Mouse (Mus musculus): ENCODE measurements around the gene Arhgap9. TPM values are rescaled to one million over a fixed set of nuclear protein-coding genes. Genes with fewer than 3 reads are reported as not detected.
A peak's percentile ranks its signal among the peaks of the same experiment; 100 is the strongest.

The Arhgap9 gene
- polyA plus RNA-seq, 1 experiment from 2014 or later, result 5.1 TPM

- peak overlapping the region; percentile 73 for H3K9ac ChIP-seq
- peaks cover 58% of the 10 kb centered on the region for H3K4me1 ChIP-seq
- WGBS, result 68% methylated on average over 15 of the region's 15 CpGs
- peak overlapping the region; percentile 70 for H3K4me3 ChIP-seq
- H3K36me3 ChIP-seq, result peaks cover 52% of the 10 kb centered on the region
- no peaks in the 10 kb centered on the region for H3K9me3 ChIP-seq
- no peak for ATAC-seq (ENCODE audit: insufficient number of reproducible peaks, low FRiP score, low TSS enrichment, low read depth)
- peak overlapping the region; percentile 100 for H3K27ac ChIP-seq
- no peaks in the 10 kb centered on the region for H3K27me3 ChIP-seq
- peak overlapping the region; percentile 58 for H3K4me2 ChIP-seq
These were observed 34.4 kb upstream of the Arhgap9 start for GRCm38 (mm10) chr10:127287271-127287935.

GRCm38 (mm10) chr10:127287936-127288293 lies 33.8 kb upstream of the Arhgap9 start:
- Histone ChIP-seq H3K27me3 (no peaks in the 10 kb centered on the region), H3K36me3 (peaks cover 52% of the 10 kb centered on the region), H3K9ac (peak overlapping the region; percentile 73), H3K4me1 (peaks cover 63% of the 10 kb centered on the region), H3K4me3 (peak overlapping the region; percentile 70), H3K4me2 (peak overlapping the region; percentile 58), H3K9me3 (no peaks in the 10 kb centered on the region), H3K27ac (peak overlapping the region; percentile 100)
- WGBS, result 0% methylated on average over 3 of the region's 3 CpGs
- no peak for ATAC-seq (ENCODE audit: insufficient number of reproducible peaks, low FRiP score, low TSS enrichment, low read depth)

DNA sequence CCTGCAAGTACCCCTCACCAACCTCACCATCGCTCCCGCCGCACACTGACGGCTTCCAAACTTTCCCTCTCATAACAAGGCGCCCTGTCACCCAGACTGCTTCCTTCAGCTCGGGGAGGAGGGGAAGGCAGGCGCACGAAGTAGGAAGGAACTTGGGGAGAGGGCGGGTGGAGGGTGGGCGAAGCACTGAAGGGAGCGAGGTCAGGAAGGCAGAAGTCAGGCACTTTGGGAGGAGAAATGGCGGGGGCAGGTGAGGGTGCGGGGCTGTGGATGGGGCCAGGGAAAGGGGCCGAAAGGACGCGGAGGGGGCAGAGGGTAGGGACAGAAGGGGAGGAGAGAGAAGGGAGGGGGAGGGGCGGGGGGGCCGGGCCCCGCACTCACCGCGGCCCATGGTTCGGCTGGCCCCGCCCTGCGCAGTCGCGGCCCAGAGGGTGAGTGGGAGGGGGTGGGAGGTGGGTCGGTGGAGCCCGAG lies 33.4 kb upstream of the Arhgap9 start:
- Histone ChIP-seq H3K9ac (peak overlapping the region; percentile 73), H3K4me2 (peak overlapping the region; percentile 58), H3K9me3 (no peaks in the 10 kb centered on the region), H3K4me1 (peaks cover 67% of the 10 kb centered on the region), H3K36me3 (peaks cover 52% of the 10 kb centered on the region), H3K27me3 (no peaks in the 10 kb centered on the region), H3K4me3 (peak overlapping the region; percentile 70), H3K27ac (peak overlapping the region; percentile 100)
- WGBS, result under 1% methylated on average over 15 of the region's 28 CpGs
- peak; percentile 12 for ATAC-seq (ENCODE audit: insufficient number of reproducible peaks, low FRiP score, low TSS enrichment, low read depth)

DNA sequence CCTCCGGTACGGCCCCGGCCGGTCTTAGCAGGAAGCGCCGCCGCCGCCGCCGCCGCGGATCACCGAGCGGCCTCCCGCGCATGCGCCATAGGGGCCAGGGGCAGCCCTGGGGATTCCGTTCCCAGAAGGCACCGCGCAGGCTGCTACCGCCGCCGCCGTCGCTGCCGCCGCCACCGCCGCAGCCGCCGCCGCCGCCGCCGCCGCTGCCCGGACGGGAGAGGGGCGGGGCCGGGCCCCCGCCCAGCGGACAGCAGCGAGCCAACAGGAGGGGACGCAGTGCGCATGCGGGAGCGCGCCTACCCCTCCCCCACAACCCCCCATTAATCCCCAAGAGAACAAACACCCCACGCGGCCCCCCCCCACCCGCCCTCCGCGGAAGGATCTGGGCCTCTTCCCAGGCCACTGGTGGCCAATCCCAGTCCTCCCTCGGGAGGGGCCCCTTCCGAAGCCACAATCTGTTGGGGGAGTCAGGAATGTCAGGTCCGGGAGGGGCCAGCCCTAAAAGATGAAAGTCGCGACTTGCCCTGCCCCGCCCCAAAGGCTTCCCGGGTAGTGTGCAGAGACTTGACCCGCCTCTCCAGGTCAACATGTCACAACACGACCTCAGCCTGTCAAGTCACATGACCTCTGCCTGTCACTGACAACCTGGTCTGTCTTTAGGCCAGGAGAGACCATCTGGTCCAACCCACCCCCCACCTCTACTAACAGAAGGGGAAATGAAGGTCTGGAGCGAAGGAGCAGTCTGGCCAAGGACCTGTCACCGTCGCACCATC lies 32.8 kb upstream of the Arhgap9 start, which contains the start of gene Mbd6:
TSS of gene Mbd6 (minus strand) at position 219 of the 773 bp plus-strand sequence.
- Histone ChIP-seq H3K4me3 (peak within 1 kb of the TSS; percentile 70), H3K4me1 (peaks cover 63% of the 10 kb centered on the region), H3K27ac (peak within 1 kb of the TSS; percentile 100), H3K36me3 (peaks cover 52% of the 10 kb centered on the region), H3K27me3 (no peaks in the 10 kb centered on the region), H3K9ac (peak within 1 kb of the TSS; percentile 73), H3K9me3 (no peaks in the 10 kb centered on the region), H3K4me2 (peak within 1 kb of the TSS; percentile 58)
- WGBS, result under 1% methylated on average over 62 of the region's 65 CpGs
- ATAC-seq (ENCODE audit: insufficient number of reproducible peaks, low FRiP score, low TSS enrichment, low read depth), result peak; percentile 16

DNA sequence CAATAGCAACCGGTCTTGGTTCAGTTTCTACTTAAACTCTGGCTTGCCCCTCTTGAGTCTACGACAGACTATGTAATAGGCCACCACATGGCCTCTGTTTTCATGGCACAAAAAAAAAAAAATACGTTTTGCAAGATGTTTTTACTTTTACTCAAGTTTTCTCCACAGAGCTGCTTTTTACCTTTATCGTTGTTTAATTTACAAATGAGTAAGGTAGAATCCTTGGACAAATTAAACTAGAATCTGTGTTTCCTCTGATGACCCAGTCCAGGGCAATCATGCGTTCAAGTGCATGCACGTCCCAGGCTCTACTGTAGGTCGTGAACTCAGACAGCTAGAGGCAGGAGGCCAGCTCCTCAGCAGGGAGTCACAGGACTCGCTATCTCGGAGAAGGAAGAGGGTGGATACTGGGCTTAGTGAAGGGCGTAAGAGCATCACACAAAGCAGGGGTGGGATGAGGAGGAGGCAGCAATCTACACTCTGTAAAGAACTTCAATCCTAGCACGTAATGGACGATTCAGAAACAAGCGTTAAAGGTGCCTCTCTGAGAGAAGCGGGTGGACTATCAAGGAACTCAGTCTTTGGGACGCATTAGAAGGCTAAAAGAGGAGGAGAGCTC lies 32.1 kb upstream of the Arhgap9 start:
- Histone ChIP-seq H3K9me3 (no peaks in the 10 kb centered on the region), H3K4me3 (peak overlapping the region; percentile 70), H3K27ac (peak overlapping the region; percentile 100), H3K4me2 (peak overlapping the region; percentile 58), H3K4me1 (peaks cover 60% of the 10 kb centered on the region), H3K9ac (peak overlapping the region; percentile 73), H3K27me3 (no peaks in the 10 kb centered on the region), H3K36me3 (peaks cover 52% of the 10 kb centered on the region)
- 2% methylated on average over 15 of the region's 15 CpGs for WGBS
- no peak for ATAC-seq (ENCODE audit: insufficient number of reproducible peaks, low FRiP score, low TSS enrichment, low read depth)

DNA sequence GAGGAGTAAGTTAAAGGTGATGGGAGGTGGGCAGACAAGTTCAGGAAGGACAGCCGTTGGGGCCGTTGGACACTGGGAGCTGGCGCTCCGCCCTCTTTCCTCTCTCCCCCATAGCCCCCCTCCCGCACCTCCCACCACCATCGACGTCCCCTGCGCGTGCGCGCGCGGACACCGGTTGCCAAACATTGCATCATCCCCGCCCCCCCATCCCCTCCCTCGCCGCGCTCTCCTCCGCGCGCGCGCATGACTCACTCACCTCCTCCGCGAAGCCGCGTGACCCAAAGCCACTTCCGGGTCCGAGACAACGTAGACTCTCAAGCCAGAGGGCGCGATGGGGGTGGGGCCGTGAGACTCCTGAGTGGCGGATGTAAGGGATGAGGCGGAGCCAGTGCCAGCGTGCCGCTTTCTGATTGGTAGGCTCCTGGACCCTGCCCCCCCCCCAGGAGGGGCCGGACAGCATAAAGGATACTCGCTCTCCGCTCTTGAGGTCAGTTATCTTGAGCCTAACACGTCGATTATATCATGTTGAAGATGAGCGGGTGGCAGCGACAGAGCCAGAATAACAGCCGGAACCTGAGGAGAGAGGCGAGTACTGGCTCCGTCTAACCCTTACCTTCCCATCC lies 31.3 kb upstream of the Arhgap9 start:
- peaks cover 52% of the 10 kb centered on the region for H3K36me3 ChIP-seq
- peak overlapping the region; percentile 70 for H3K4me3 ChIP-seq
- H3K9ac ChIP-seq, result peak overlapping the region; percentile 73
- H3K27ac ChIP-seq, result peak overlapping the region; percentile 100
- 1% methylated on average over 41 of the region's 47 CpGs for WGBS
- H3K27me3 ChIP-seq, result no peaks in the 10 kb centered on the region
- peak; percentile 93 for ATAC-seq (ENCODE audit: insufficient number of reproducible peaks, low FRiP score, low TSS enrichment, low read depth)
- peaks cover 53% of the 10 kb centered on the region for H3K4me1 ChIP-seq
- no peaks in the 10 kb centered on the region for H3K9me3 ChIP-seq
- H3K4me2 ChIP-seq, result peak overlapping the region; percentile 58

DNA sequence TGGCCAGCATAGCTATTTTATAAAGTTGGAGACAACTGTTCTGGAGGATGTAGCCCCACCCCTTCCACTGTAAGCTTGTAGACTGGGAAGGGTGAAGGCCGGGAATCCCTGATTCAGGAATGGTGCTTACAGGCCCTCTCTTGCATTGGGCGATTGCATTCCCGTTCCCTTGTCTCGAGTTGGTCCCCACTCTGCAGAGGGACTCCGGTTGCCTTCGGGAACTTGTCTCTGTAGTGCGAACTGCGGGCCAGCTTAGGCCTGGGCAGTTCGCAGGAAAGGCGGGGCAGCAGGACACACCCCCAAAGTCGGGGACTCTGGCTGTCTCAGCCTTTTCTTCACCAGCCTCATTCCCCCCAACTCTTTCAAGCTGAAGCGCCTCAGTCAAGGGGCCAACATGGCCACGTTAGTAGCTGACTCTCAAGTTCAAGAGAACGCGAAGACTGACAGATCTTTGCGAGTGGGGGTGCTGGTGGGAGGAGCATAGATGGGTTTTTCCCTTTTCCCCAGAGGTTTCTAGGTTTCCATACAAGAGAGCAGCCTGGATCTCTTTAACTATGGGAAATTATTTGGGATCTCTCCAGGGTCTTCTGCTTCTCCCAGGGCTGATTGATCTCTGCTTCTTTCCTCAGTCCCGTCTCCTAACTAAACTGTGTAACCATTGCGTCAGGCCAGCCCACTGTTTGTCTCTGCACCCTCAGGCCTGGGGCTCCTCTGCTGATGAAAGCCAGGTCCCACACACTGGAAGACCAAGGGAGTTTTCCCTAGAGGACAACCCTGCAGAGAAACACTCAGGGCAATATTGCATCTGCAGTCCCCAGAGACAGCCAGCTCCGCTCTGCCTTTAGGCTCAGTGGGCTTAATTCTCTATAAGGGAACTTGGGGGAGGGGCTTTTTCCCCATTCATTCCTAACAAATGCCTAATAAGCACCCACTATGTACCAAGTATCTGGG lies 30.6 kb upstream of the Arhgap9 start:
- H3K4me1 ChIP-seq, result peaks cover 45% of the 10 kb centered on the region
- H3K4me2 ChIP-seq, result peak overlapping the region; percentile 58
- H3K4me3 ChIP-seq, result peak overlapping the region; percentile 70
- H3K27ac ChIP-seq, result peak overlapping the region; percentile 100
- H3K36me3 ChIP-seq, result peaks cover 52% of the 10 kb centered on the region
- peak; percentile 56 for ATAC-seq (ENCODE audit: insufficient number of reproducible peaks, low FRiP score, low TSS enrichment, low read depth)
- no peaks in the 10 kb centered on the region for H3K9me3 ChIP-seq
- H3K9ac ChIP-seq, result peak overlapping the region; percentile 62
- 2% methylated on average over 19 of the region's 19 CpGs for WGBS
- H3K27me3 ChIP-seq, result no peaks in the 10 kb centered on the region

DNA sequence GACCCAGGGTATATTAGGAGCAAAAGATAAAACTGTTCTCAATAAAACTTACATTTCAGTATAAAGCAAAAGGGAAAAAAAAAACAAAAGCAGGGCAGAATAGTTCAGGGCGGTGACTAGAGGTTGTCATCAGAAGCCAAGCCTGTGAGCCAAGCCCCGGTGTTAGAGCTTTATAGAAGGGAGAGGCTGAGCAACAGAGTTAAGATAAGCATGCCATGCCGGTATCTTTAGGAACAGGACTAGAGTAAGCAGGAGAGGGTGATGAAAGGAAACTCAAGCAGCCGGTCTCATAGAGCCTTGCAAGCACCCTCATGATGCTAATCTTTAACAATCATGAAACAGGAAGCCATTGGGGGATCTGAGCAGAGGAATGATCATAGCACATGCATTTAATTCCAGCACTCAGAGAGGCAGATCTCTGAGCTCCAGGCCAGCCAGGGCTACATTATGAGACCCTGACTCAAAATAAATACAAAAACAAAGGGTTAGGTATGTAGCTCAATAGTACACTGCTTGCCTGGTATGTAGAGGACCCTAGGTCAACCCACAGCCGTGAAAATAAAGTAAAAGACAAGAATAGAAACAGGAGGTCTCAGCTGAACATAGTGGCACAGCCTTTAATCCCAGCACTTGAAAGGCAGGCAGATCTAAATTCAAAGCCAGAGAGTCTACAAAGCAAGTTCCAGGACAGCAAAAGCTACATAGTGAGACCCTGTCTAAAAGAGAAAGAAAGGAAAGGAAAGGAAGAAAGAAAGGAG lies 29.7 kb upstream of the Arhgap9 start:
- peak overlapping the region; percentile 38; the same call in 1 of the 2 replicates for H3K27ac ChIP-seq
- peaks cover 52% of the 10 kb centered on the region for H3K36me3 ChIP-seq

DNA sequence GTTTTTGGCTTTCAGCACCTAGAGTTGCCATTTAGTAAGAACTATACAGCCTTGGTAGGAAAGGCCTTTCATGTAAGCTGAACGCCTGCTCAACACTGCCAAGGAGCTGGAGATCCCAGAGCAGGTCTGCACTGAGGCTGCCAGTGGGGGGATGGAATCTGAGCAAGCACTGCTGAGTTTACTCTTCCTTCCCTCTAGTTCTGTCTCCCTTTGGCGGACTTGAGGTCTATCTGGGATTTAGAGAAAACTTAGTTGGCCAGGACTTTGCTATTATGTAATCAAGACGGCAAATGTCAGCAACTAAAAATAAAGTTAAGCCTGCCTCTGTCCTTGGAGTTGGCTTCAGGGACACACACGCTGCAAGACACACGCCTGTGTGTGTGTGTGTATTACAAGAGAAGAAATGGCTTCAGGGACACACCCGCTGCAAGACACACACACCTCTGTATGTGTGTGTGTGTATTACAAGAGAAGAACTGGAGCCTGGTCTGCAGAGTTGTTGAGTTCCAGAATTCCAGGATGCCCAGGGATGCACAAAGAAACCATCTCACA lies 28.7 kb upstream of the Arhgap9 start:
- H3K27ac ChIP-seq, result no peak overlapping the region
- no peak overlapping the region for H3K4me3 ChIP-seq
- peaks cover 59% of the 10 kb centered on the region for H3K36me3 ChIP-seq
- 83% methylated on average over 6 of the region's 6 CpGs for WGBS
- H3K9me3 ChIP-seq, result no peaks in the 10 kb centered on the region
- H3K4me1 ChIP-seq, result peaks cover 26% of the 10 kb centered on the region
- no peak overlapping the region for H3K9ac ChIP-seq
- no peak overlapping the region for H3K4me2 ChIP-seq
- no peaks in the 10 kb centered on the region for H3K27me3 ChIP-seq
- ATAC-seq (ENCODE audit: insufficient number of reproducible peaks, low FRiP score, low TSS enrichment, low read depth), result no peak

More for the DNA sequence above, 29.7 kb upstream of the Arhgap9 start:
- Histone ChIP-seq H3K27me3 (no peaks in the 10 kb centered on the region), H3K4me3 (peak overlapping the region; percentile 70), H3K9ac (peak overlapping the region; percentile 62; the same call in 1 of the 2 replicates), H3K4me1 (peaks cover 36% of the 10 kb centered on the region), H3K4me2 (peak overlapping the region; percentile 58), H3K9me3 (no peaks in the 10 kb centered on the region)
- no peak for ATAC-seq (ENCODE audit: insufficient number of reproducible peaks, low FRiP score, low TSS enrichment, low read depth)
- 38% methylated on average over 5 of the region's 5 CpGs for WGBS

GRCm38 (mm10) chr10:127293590-127294113 lies 28.1 kb upstream of the Arhgap9 start:
- H3K27ac ChIP-seq, result no peak overlapping the region
- H3K4me1 ChIP-seq, result peaks cover 24% of the 10 kb centered on the region
- WGBS, result 82% methylated on average over 3 of the region's 3 CpGs
- no peaks in the 10 kb centered on the region for H3K27me3 ChIP-seq
- no peak overlapping the region for H3K4me2 ChIP-seq
- H3K36me3 ChIP-seq, result peaks cover 61% of the 10 kb centered on the region
- no peaks in the 10 kb centered on the region for H3K9me3 ChIP-seq
- no peak overlapping the region for H3K9ac ChIP-seq
- H3K4me3 ChIP-seq, result no peak overlapping the region
- no peak for ATAC-seq (ENCODE audit: insufficient number of reproducible peaks, low FRiP score, low TSS enrichment, low read depth)
